Mouse (Mus musculus) ES-Bruce4 (cell line): Measurements from ENCODE around the gene Gins2.

Source experiments
- CTCF ChIP-seq: IDR thresholded peaks from one replicate; pipeline ENCODE4 v1.8.1; 2011; ENCODE audit warnings: low read depth, low read length
- EP300 ChIP-seq: IDR thresholded peaks from 2 replicates; pipeline ENCODE4 v1.6.1; 2011; ENCODE audit warnings: low read depth, low read length; ENCODE audit not compliant: insufficient read depth
- POLR2A ChIP-seq: IDR thresholded peaks from one replicate; pipeline ENCODE4 v1.8.1; 2011; ENCODE audit warnings: low read length; ENCODE audit not compliant: insufficient read depth

DNA sequence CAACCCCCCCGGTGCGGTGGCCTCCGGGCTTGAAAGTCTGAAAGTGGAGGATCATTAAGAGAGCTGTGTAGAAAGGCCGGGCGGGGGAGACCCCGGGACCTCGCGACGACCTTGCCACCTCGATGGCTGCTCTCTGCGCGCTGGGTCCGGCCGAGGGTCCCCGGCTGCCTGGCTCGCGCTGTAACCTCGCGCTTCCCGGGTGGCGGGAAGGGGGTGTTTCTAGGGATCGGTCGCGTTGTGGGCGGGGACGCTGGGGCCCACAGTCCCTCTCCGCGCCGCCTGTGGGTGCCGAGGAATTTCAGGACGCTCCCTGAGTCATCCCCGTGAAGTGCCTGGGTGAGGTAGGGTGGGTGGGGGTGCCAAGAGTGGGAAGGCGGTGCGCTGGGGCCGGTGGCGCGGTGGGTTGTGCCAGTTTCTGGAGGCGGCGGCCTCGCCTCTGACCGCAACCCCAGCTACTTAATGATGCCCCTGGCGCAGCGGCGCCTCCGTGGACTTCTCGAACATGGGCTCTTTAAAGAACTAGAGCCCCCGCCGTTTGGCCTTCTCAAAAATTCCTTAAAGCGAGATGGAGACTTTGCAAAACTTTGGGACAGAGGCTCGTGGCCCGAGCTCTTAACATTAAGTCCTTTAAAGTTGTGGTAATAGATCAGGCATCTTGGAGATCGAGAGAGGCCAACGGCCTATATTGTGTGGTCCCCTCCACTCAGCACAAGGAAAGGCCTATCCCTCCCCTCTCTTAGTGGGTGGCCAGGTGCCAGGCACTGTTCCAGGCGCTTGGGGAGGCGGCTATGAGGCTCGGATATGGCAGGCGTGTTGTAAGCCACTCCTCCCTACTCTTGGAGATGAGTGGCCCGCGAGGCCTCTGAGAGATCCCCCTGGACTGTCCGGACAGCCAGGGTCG lies 52.5 kb downstream of the Gins2 start:
- TF ChIP-seq CTCF = no peak
- no peak for TF ChIP-seq POLR2A
- no peak for TF ChIP-seq EP300
